Mouse (Mus musculus): ENCODE results near the gene Gm8050. TPM values are rescaled to one million over a fixed set of nuclear protein-coding genes. Genes with fewer than 3 reads are reported as not detected.
"Not testable (repeated sequence)": the region's sequence is repeated elsewhere in the genome, so short reads cannot be mapped to it uniquely, and the experiment has no call there.

Gene Gm8050
- polyA plus RNA-seq (2014; fragmentation: Nextera tagmentation; extraction: Ambion mirVana) = not detected in 2 replicates

- WGBS = no CpG with 5 or more reads among the region's 2 CpGs
- DNase-seq (ENCODE audit: low spot score); H3K4me3 ChIP-seq (ENCODE audit: low read depth, low read length); H3K4me2 ChIP-seq (ENCODE audit: low read depth, severe bottlenecking); H3K9ac ChIP-seq (ENCODE audit: low read length); H3K27me3 ChIP-seq (ENCODE audit: control insufficient read depth, insufficient read depth, low read length); ATAC-seq (ENCODE audit: insufficient number of reproducible peaks, low FRiP score, low TSS enrichment, low read depth); H3K36me3 ChIP-seq (ENCODE audit: control insufficient read depth, insufficient read depth, low read length); H3K27ac ChIP-seq (replicated peaks; ENCODE audit: low read depth, low read length); H3K4me1 ChIP-seq (ENCODE audit: control insufficient read depth, insufficient read depth, low read length); H3K9me3 ChIP-seq (ENCODE audit: control insufficient read depth, low read length): not testable (repeated sequence)
Observed at GRCm38 (mm10) chr14:6720151-6720550, at the start of gene Gm8050. Gene Gm8050 (minus strand): TSS chr14:6720251.

- not testable (repeated sequence) for H3K4me1 ChIP-seq (ENCODE audit: control insufficient read depth, insufficient read depth, low read length); DNase-seq (ENCODE audit: low spot score); H3K9ac ChIP-seq (ENCODE audit: low read length); H3K27ac ChIP-seq (replicated peaks; ENCODE audit: low read depth, low read length); H3K4me2 ChIP-seq (ENCODE audit: low read depth, severe bottlenecking); ATAC-seq (ENCODE audit: insufficient number of reproducible peaks, low FRiP score, low TSS enrichment, low read depth); H3K36me3 ChIP-seq (ENCODE audit: control insufficient read depth, insufficient read depth, low read length); H3K9me3 ChIP-seq (ENCODE audit: control insufficient read depth, low read length); H3K27me3 ChIP-seq (ENCODE audit: control insufficient read depth, insufficient read depth, low read length)
- 0% methylated on average over 3 of the region's 13 CpGs for WGBS
- H3K4me3 ChIP-seq (ENCODE audit: low read depth, low read length) = peak overlapping the region; percentile 28; the same call in 1 of the 2 replicates
Observed at GRCm38 (mm10) chr14:6757231-6757536, 37.1 kb upstream of the Gm8050 start.

- Histone ChIP-seq H3K4me2 (ENCODE audit: low read depth, severe bottlenecking) (peak overlapping the region; percentile 29; the same call in 1 of the 2 replicates), H3K4me3 (ENCODE audit: low read depth, low read length) (peak overlapping the region; percentile 28)
- 2% methylated on average over 23 of the region's 67 CpGs for WGBS
- peak; percentile 22 for DNase-seq (ENCODE audit: low spot score)
- H3K9ac ChIP-seq (ENCODE audit: low read length); H3K27me3 ChIP-seq (ENCODE audit: control insufficient read depth, insufficient read depth, low read length); ATAC-seq (ENCODE audit: insufficient number of reproducible peaks, low FRiP score, low TSS enrichment, low read depth); H3K9me3 ChIP-seq (ENCODE audit: control insufficient read depth, low read length); H3K27ac ChIP-seq (replicated peaks; ENCODE audit: low read depth, low read length); H3K36me3 ChIP-seq (ENCODE audit: control insufficient read depth, insufficient read depth, low read length); H3K4me1 ChIP-seq (ENCODE audit: control insufficient read depth, insufficient read depth, low read length): not testable (repeated sequence)
Observed at GRCm38 (mm10) chr14:6756384-6757230, 36.6 kb upstream of the Gm8050 start.

GRCm38 (mm10) chr14:6742232-6742631, 22.2 kb upstream of the Gm8050 start, which contains the start of gene Gm3636:
Gene Gm3636 (minus strand): TSS chr14:6742332.
- H3K27ac ChIP-seq (replicated peaks; ENCODE audit: low read depth, low read length); H3K4me2 ChIP-seq (ENCODE audit: low read depth, severe bottlenecking); H3K9ac ChIP-seq (ENCODE audit: low read length); DNase-seq (ENCODE audit: low spot score); ATAC-seq (ENCODE audit: insufficient number of reproducible peaks, low FRiP score, low TSS enrichment, low read depth); H3K9me3 ChIP-seq (ENCODE audit: control insufficient read depth, low read length); H3K4me3 ChIP-seq (ENCODE audit: low read depth, low read length); H3K27me3 ChIP-seq (ENCODE audit: control insufficient read depth, insufficient read depth, low read length); H3K4me1 ChIP-seq (ENCODE audit: control insufficient read depth, insufficient read depth, low read length); H3K36me3 ChIP-seq (ENCODE audit: control insufficient read depth, insufficient read depth, low read length): not testable (repeated sequence)
- WGBS = no CpG with 5 or more reads among the region's 2 CpGs

GRCm38 (mm10) chr14:6684070-6684469, 36.0 kb downstream of the Gm8050 start, which contains the start of gene Gm10251:
Gene Gm10251 (minus strand): TSS chr14:6684170.
- H3K36me3 ChIP-seq (ENCODE audit: control insufficient read depth, insufficient read depth, low read length); H3K9ac ChIP-seq (ENCODE audit: low read length); DNase-seq (ENCODE audit: low spot score); H3K4me3 ChIP-seq (ENCODE audit: low read depth, low read length); H3K4me1 ChIP-seq (ENCODE audit: control insufficient read depth, insufficient read depth, low read length); H3K9me3 ChIP-seq (ENCODE audit: control insufficient read depth, low read length); H3K4me2 ChIP-seq (ENCODE audit: low read depth, severe bottlenecking); ATAC-seq (ENCODE audit: insufficient number of reproducible peaks, low FRiP score, low TSS enrichment, low read depth); H3K27me3 ChIP-seq (ENCODE audit: control insufficient read depth, insufficient read depth, low read length); H3K27ac ChIP-seq (replicated peaks; ENCODE audit: low read depth, low read length): not testable (repeated sequence)
- no CpG with 5 or more reads among the region's 1 CpGs for WGBS

Other genes with a start within 250 kb of the Gm8050 start
- gene Gm8356, start 183.0 kb downstream of the Gm8050 start, polyA plus RNA-seq (2014; fragmentation: Nextera tagmentation; extraction: Ambion mirVana) = not detected in 2 replicates
- gene Gm3629, start 129.6 kb downstream of the Gm8050 start, polyA plus RNA-seq (2014; fragmentation: Nextera tagmentation; extraction: Ambion mirVana) = 0.41 and 0.43 TPM in 2 replicates
- not detected in 2 replicates for gene Gm3460, start 97.8 kb downstream of the Gm8050 start, polyA plus RNA-seq (2014; fragmentation: Nextera tagmentation; extraction: Ambion mirVana)
- gene Gm10251, start 36.1 kb downstream of the Gm8050 start, polyA plus RNA-seq (2014; fragmentation: Nextera tagmentation; extraction: Ambion mirVana) = not detected in 2 replicates
- gene Gm3636, start 22.1 kb upstream of the Gm8050 start, polyA plus RNA-seq (2014; fragmentation: Nextera tagmentation; extraction: Ambion mirVana) = 5.1 and 5.3 TPM in 2 replicates
- gene Gm8362, start 54.2 kb upstream of the Gm8050 start, polyA plus RNA-seq (2014; fragmentation: Nextera tagmentation; extraction: Ambion mirVana) = not detected in 2 replicates
- not detected in 2 replicates for gene Gm3642, start 120.1 kb upstream of the Gm8050 start, polyA plus RNA-seq (2014; fragmentation: Nextera tagmentation; extraction: Ambion mirVana)
- gene Gm3667, start 169.7 kb upstream of the Gm8050 start, polyA plus RNA-seq (2014; fragmentation: Nextera tagmentation; extraction: Ambion mirVana) = 1.3 and 2.9 TPM in 2 replicates